Mouse (Mus musculus): Measurements from ENCODE around the gene Osbpl10. TPM values are rescaled to one million over a fixed set of nuclear protein-coding genes. Genes with fewer than 3 reads are reported as not detected.
A peak's percentile ranks its signal among the peaks of the same experiment; 100 is the strongest.
"Not testable (repeated sequence)": the region's sequence is repeated elsewhere in the genome, so short reads cannot be mapped to it uniquely, and the experiment has no call there.

Gene Osbpl10
- polyA plus RNA-seq, 1 experiment from 2014 or later, result 1.6 TPM

- H3K4me2 ChIP-seq (ENCODE audit: low read length), result no peak overlapping the region
- no peaks in the 10 kb centered on the region for H3K36me3 ChIP-seq (ENCODE audit: control insufficient read depth, insufficient read depth, low read length)
- H3K9ac ChIP-seq (ENCODE audit: low read length), result no peak overlapping the region
- H3K4me3 ChIP-seq (ENCODE audit: low read depth, low read length), result no peak overlapping the region
- no peaks in the 10 kb centered on the region for H3K27me3 ChIP-seq (replicated peaks; ENCODE audit: control insufficient read depth, insufficient read depth, low read length)
- no peak for ATAC-seq (replicated peaks; ENCODE audit: low FRiP score, low TSS enrichment, low read depth)
- H3K9me3 ChIP-seq (ENCODE audit: control insufficient read depth, low read length), result peaks cover 8% of the 10 kb centered on the region; the same call in 1 of the 2 replicates
- 83% methylated on average over 7 of the region's 7 CpGs for WGBS
- 0 out of 2 replicates have a peak overlapping the region, but pooled peaks have one; percentile 5 for H3K27ac ChIP-seq (ENCODE audit: low read depth)
- H3K4me1 ChIP-seq (replicated peaks; ENCODE audit: control insufficient read depth, insufficient read depth, low read length), result no peaks in the 10 kb centered on the region; the same call in 1 of the 2 replicates
- DNase-seq (ENCODE audit: low spot score), result no peak
These were observed 29.8 kb downstream of the Osbpl10 start for GRCm38 (mm10) chr9:115008194-115008593.

- Histone ChIP-seq H3K9me3 (ENCODE audit: control insufficient read depth, low read length) (peaks cover 8% of the 10 kb centered on the region; the same call in 1 of the 2 replicates), H3K4me2 (ENCODE audit: low read length) (no peak overlapping the region), H3K27me3 (replicated peaks; ENCODE audit: control insufficient read depth, insufficient read depth, low read length) (no peaks in the 10 kb centered on the region), H3K9ac (ENCODE audit: low read length) (no peak overlapping the region), H3K4me3 (ENCODE audit: low read depth, low read length) (no peak overlapping the region), H3K36me3 (ENCODE audit: control insufficient read depth, insufficient read depth, low read length) (no peaks in the 10 kb centered on the region), H3K4me1 (replicated peaks; ENCODE audit: control insufficient read depth, insufficient read depth, low read length) (no peaks in the 10 kb centered on the region; the same call in 1 of the 2 replicates), H3K27ac (ENCODE audit: low read depth) (no peak overlapping the region)
- WGBS, result 54% methylated on average over 12 of the region's 12 CpGs
- no peak for DNase-seq (ENCODE audit: low spot score)
- no peak for ATAC-seq (replicated peaks; ENCODE audit: low FRiP score, low TSS enrichment, low read depth)
These were observed 34.0 kb downstream of the Osbpl10 start for GRCm38 (mm10) chr9:115012367-115012766.

GRCm38 (mm10) chr9:115020141-115020540 is 41.8 kb downstream of the Osbpl10 start:
- no peaks in the 10 kb centered on the region for H3K4me1 ChIP-seq (replicated peaks; ENCODE audit: control insufficient read depth, insufficient read depth, low read length)
- ATAC-seq (replicated peaks; ENCODE audit: low FRiP score, low TSS enrichment, low read depth), result no peak
- WGBS, result 88% methylated on average over 7 of the region's 7 CpGs
- no peak for DNase-seq (ENCODE audit: low spot score)
- no peak overlapping the region for H3K4me3 ChIP-seq (ENCODE audit: low read depth, low read length)
- no peak overlapping the region for H3K27ac ChIP-seq (ENCODE audit: low read depth)
- H3K27me3 ChIP-seq (replicated peaks; ENCODE audit: control insufficient read depth, insufficient read depth, low read length), result no peaks in the 10 kb centered on the region
- no peaks in the 10 kb centered on the region for H3K9me3 ChIP-seq (ENCODE audit: control insufficient read depth, low read length)
- no peak overlapping the region for H3K4me2 ChIP-seq (ENCODE audit: low read length)
- no peaks in the 10 kb centered on the region for H3K36me3 ChIP-seq (ENCODE audit: control insufficient read depth, insufficient read depth, low read length)
- no peak overlapping the region for H3K9ac ChIP-seq (ENCODE audit: low read length)

GRCm38 (mm10) chr9:115021419-115021818 is 43.0 kb downstream of the Osbpl10 start:
- Histone ChIP-seq H3K4me2 (ENCODE audit: low read length) (no peak overlapping the region), H3K4me1 (replicated peaks; ENCODE audit: control insufficient read depth, insufficient read depth, low read length) (no peaks in the 10 kb centered on the region), H3K27me3 (replicated peaks; ENCODE audit: control insufficient read depth, insufficient read depth, low read length) (no peaks in the 10 kb centered on the region), H3K4me3 (ENCODE audit: low read depth, low read length) (no peak overlapping the region), H3K9me3 (ENCODE audit: control insufficient read depth, low read length) (0 out of 2 replicates have a peak, but pooled peaks cover 3% of the 10 kb centered on the region), H3K9ac (ENCODE audit: low read length) (no peak overlapping the region), H3K36me3 (ENCODE audit: control insufficient read depth, insufficient read depth, low read length) (no peaks in the 10 kb centered on the region), H3K27ac (ENCODE audit: low read depth) (no peak overlapping the region)
- ATAC-seq (replicated peaks; ENCODE audit: low FRiP score, low TSS enrichment, low read depth), result no peak
- WGBS, result 91% methylated on average over 2 of the region's 2 CpGs
- no peak for DNase-seq (ENCODE audit: low spot score)

GRCm38 (mm10) chr9:115023137-115023536 is 44.8 kb downstream of the Osbpl10 start:
- H3K27me3 ChIP-seq (replicated peaks; ENCODE audit: control insufficient read depth, insufficient read depth, low read length), result no peaks in the 10 kb centered on the region
- H3K4me3 ChIP-seq (ENCODE audit: low read depth, low read length), result no peak overlapping the region
- 74% methylated on average over 3 of the region's 3 CpGs for WGBS
- no peak for DNase-seq (ENCODE audit: low spot score)
- no peak overlapping the region for H3K27ac ChIP-seq (ENCODE audit: low read depth)
- H3K9ac ChIP-seq (ENCODE audit: low read length), result no peak overlapping the region
- H3K4me1 ChIP-seq (replicated peaks; ENCODE audit: control insufficient read depth, insufficient read depth, low read length), result no peaks in the 10 kb centered on the region
- no peak overlapping the region for H3K4me2 ChIP-seq (ENCODE audit: low read length)
- no peak for ATAC-seq (replicated peaks; ENCODE audit: low FRiP score, low TSS enrichment, low read depth)
- no peaks in the 10 kb centered on the region for H3K36me3 ChIP-seq (ENCODE audit: control insufficient read depth, insufficient read depth, low read length)
- 0 out of 2 replicates have a peak, but pooled peaks cover 3% of the 10 kb centered on the region for H3K9me3 ChIP-seq (ENCODE audit: control insufficient read depth, low read length)

GRCm38 (mm10) chr9:115023708-115024383 is 45.5 kb downstream of the Osbpl10 start:
- ATAC-seq (replicated peaks; ENCODE audit: low FRiP score, low TSS enrichment, low read depth), result no peak
- Histone ChIP-seq H3K27me3 (replicated peaks; ENCODE audit: control insufficient read depth, insufficient read depth, low read length) (no peaks in the 10 kb centered on the region), H3K9me3 (ENCODE audit: control insufficient read depth, low read length) (0 out of 2 replicates have a peak, but pooled peaks cover 3% of the 10 kb centered on the region), H3K27ac (ENCODE audit: low read depth) (no peak overlapping the region), H3K36me3 (ENCODE audit: control insufficient read depth, insufficient read depth, low read length) (no peaks in the 10 kb centered on the region), H3K9ac (ENCODE audit: low read length) (no peak overlapping the region), H3K4me3 (ENCODE audit: low read depth, low read length) (no peak overlapping the region), H3K4me2 (ENCODE audit: low read length) (no peak overlapping the region), H3K4me1 (replicated peaks; ENCODE audit: control insufficient read depth, insufficient read depth, low read length) (no peaks in the 10 kb centered on the region)
- 86% methylated on average over 10 of the region's 10 CpGs for WGBS
- no peak for DNase-seq (ENCODE audit: low spot score)

- no peak for DNase-seq (ENCODE audit: low spot score)
- no peak overlapping the region for H3K27ac ChIP-seq (ENCODE audit: low read depth)
- no peak for ATAC-seq (replicated peaks; ENCODE audit: low FRiP score, low TSS enrichment, low read depth)
- no peak overlapping the region for H3K9ac ChIP-seq (ENCODE audit: low read length)
- H3K4me2 ChIP-seq (ENCODE audit: low read length), result no peak overlapping the region
- no peaks in the 10 kb centered on the region for H3K27me3 ChIP-seq (replicated peaks; ENCODE audit: control insufficient read depth, insufficient read depth, low read length)
- H3K4me1 ChIP-seq (replicated peaks; ENCODE audit: control insufficient read depth, insufficient read depth, low read length), result no peaks in the 10 kb centered on the region
- H3K9me3 ChIP-seq (ENCODE audit: control insufficient read depth, low read length), result 0 out of 2 replicates have a peak, but pooled peaks cover 3% of the 10 kb centered on the region
- no peak overlapping the region for H3K4me3 ChIP-seq (ENCODE audit: low read depth, low read length)
- H3K36me3 ChIP-seq (ENCODE audit: control insufficient read depth, insufficient read depth, low read length), result no peaks in the 10 kb centered on the region
- 21% methylated on average over 3 of the region's 3 CpGs for WGBS
These were observed 50.9 kb downstream of the Osbpl10 start for GRCm38 (mm10) chr9:115029307-115029706.

GRCm38 (mm10) chr9:115030581-115030980 is 52.2 kb downstream of the Osbpl10 start:
- 89% methylated on average over 4 of the region's 4 CpGs for WGBS
- Histone ChIP-seq H3K9me3 (ENCODE audit: control insufficient read depth, low read length) (0 out of 2 replicates have a peak, but pooled peaks cover 3% of the 10 kb centered on the region), H3K9ac (ENCODE audit: low read length) (no peak overlapping the region), H3K36me3 (ENCODE audit: control insufficient read depth, insufficient read depth, low read length) (no peaks in the 10 kb centered on the region), H3K4me3 (ENCODE audit: low read depth, low read length) (no peak overlapping the region), H3K4me1 (replicated peaks; ENCODE audit: control insufficient read depth, insufficient read depth, low read length) (no peaks in the 10 kb centered on the region), H3K27ac (ENCODE audit: low read depth) (no peak overlapping the region), H3K27me3 (replicated peaks; ENCODE audit: control insufficient read depth, insufficient read depth, low read length) (no peaks in the 10 kb centered on the region), H3K4me2 (ENCODE audit: low read length) (no peak overlapping the region)
- ATAC-seq (replicated peaks; ENCODE audit: low FRiP score, low TSS enrichment, low read depth), result no peak
- no peak for DNase-seq (ENCODE audit: low spot score)

GRCm38 (mm10) chr9:115031046-115031445 is 52.7 kb downstream of the Osbpl10 start:
- not testable (repeated sequence) for ATAC-seq (replicated peaks; ENCODE audit: low FRiP score, low TSS enrichment, low read depth); DNase-seq (ENCODE audit: low spot score)
- 96% methylated on average over 1 of the region's 1 CpGs for WGBS

More at GRCm38 (mm10) chr9:115031046-115031445, 52.7 kb downstream of the Osbpl10 start:
- H3K9me3 ChIP-seq (ENCODE audit: control insufficient read depth, low read length); H3K36me3 ChIP-seq (ENCODE audit: control insufficient read depth, insufficient read depth, low read length); H3K27ac ChIP-seq (ENCODE audit: low read depth); H3K4me3 ChIP-seq (ENCODE audit: low read depth, low read length); H3K27me3 ChIP-seq (replicated peaks; ENCODE audit: control insufficient read depth, insufficient read depth, low read length); H3K9ac ChIP-seq (ENCODE audit: low read length); H3K4me1 ChIP-seq (replicated peaks; ENCODE audit: control insufficient read depth, insufficient read depth, low read length); H3K4me2 ChIP-seq (ENCODE audit: low read length): not testable (repeated sequence)
